Mouse (Mus musculus) layer of hippocampus, adult 6 months (tissue): Measurements from ENCODE around the gene Slc30a5. TPM values are rescaled to one million over a fixed set of nuclear protein-coding genes. Genes with fewer than 3 reads are reported as not detected.

Source experiments
- long read RNA-seq, 2 experiments: library from polyadenylated mRNA; unstranded; transcript quantifications; one replicate each; pipeline ENCODE4 v2.0.0; 2019 to 2020
- polyA plus RNA-seq: library from polyadenylated mRNA; unstranded; fragments of <200 nt; fragmentation: Nextera tagmentation; gene quantifications from 2 replicates; pipeline ENCODE4 v1.2.3, GENCODE M21; 2021

The Slc30a5 gene
- polyA plus RNA-seq: 24.0 and 25.4 TPM in 2 replicates
- long read RNA-seq, experiment 1, transcript Slc30a5-201 (16 exons, 3,179 nt): major isoform, 36 of 56 reads
- long read RNA-seq, experiment 1, partial matches to known transcripts: 9 of 56 reads
- long read RNA-seq, experiment 1, other reads (novel, unspliced or antisense): 10 of 56 reads
- long read RNA-seq, experiment 2, transcript Slc30a5-201 (16 exons, 3,179 nt): major isoform, 182 of 237 reads
- long read RNA-seq, experiment 2, partial matches to known transcripts: 16 of 237 reads
- long read RNA-seq, experiment 2, other reads (novel, unspliced or antisense): 38 of 237 reads

GRCm38 (mm10) chr13:100832741-100833639 is at the start of gene Slc30a5:
Gene Slc30a5 (minus strand): TSS chr13:100833427.

GRCm38 (mm10) chr13:100786414-100786867 is 46.8 kb downstream of the Slc30a5 start, which contains the start of gene Ccnb1:
Gene Ccnb1 (minus strand): TSS chr13:100786570.

GRCm38 (mm10) chr13:100775252-100776055 is 57.8 kb downstream of the Slc30a5 start, which contains the start of gene Cenph:
Gene Cenph (minus strand): TSS chr13:100775899.

Other genes with a start within 250 kb of the Slc30a5 start
- gene Marveld2, start 216.5 kb downstream of the Slc30a5 start, polyA plus RNA-seq: 0.44 and 0.55 TPM in 2 replicates
- gene Ak6, start 182.4 kb downstream of the Slc30a5 start, polyA plus RNA-seq: 180 and 183 TPM in 2 replicates
- gene Rad17, start 182.4 kb downstream of the Slc30a5 start, polyA plus RNA-seq: 6.5 and 6.6 TPM in 2 replicates
- gene Taf9, start 181.8 kb downstream of the Slc30a5 start, polyA plus RNA-seq: 25.8 and 28.8 TPM in 2 replicates
- 0.50 and 0.98 TPM in 2 replicates for gene Ccdc125, start 163.7 kb downstream of the Slc30a5 start, polyA plus RNA-seq
- gene Cdk7, start 102.5 kb downstream of the Slc30a5 start, polyA plus RNA-seq: 21.3 and 23.4 TPM in 2 replicates
- 225 and 231 TPM in 2 replicates for gene Mrps36, start 88.8 kb downstream of the Slc30a5 start, polyA plus RNA-seq
- 0.26 and 0.40 TPM in 2 replicates for gene Cenph, start 57.5 kb downstream of the Slc30a5 start, polyA plus RNA-seq
- 0.79 and 0.85 TPM in 2 replicates for gene Ccnb1, start 46.9 kb downstream of the Slc30a5 start, polyA plus RNA-seq